Mouse (Mus musculus): ENCODE results near the gene Dlk2.

Gene Dlk2

DNA sequence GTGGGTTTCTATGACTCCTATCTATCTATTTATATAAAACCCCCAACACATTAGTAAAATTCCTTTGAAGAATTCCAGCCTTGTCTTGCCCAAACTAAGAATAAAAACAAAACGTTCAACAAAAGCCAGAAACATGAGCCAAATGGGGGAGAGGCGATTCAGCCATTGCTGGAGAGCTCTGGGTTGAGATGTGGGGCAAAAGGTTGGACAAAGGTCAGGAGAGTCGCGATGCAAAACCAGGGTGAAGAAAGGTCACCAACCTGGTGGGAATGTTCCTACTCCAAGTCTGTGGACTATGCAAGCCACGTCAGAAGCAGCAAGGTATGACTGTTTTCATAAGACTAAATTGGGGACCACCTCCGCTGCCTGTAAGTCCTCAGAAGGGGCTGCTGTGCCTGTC lies 23.3 kb downstream of the Dlk2 start:
- no peak for DNase-seq (ENCODE audit: low read depth, low spot score)

DNA sequence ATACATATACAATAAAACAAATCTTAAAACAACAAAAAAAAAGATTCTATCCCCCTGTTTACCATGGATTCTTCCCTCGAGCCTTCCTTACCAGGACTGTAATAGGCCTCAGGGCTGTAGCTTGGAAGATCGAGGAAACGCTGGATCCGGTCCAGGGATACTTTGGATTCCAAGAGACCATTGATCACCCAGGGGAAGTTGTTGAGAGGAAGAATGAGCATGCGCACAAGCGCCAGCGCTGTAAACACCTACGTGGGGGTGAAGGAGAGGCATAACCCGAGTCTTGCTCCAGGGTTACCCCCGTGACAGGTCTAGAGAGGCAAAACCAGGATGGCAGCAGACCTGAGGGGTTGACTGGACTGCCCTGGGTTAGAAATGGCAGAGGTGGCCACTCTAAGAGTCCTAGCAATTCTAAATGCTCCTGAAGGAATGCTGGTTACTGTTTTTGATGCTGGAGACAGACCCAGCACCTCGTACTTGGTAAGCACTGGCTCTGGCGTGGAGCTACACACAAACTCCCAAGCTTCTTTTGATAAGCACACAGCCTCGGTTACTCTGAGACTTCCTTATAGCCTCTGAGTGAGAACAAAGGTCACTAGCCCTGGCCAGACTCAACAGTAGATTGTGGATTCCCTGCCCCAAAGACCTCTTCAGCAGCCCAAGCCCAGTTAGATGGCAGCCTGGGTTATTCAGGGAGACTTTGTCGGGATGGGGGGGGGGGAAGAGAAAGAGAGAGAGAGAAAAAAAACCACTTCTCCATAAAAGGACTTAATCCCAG lies 25.0 kb downstream of the Dlk2 start:
- no peak for DNase-seq (ENCODE audit: low read depth, low spot score)

DNA sequence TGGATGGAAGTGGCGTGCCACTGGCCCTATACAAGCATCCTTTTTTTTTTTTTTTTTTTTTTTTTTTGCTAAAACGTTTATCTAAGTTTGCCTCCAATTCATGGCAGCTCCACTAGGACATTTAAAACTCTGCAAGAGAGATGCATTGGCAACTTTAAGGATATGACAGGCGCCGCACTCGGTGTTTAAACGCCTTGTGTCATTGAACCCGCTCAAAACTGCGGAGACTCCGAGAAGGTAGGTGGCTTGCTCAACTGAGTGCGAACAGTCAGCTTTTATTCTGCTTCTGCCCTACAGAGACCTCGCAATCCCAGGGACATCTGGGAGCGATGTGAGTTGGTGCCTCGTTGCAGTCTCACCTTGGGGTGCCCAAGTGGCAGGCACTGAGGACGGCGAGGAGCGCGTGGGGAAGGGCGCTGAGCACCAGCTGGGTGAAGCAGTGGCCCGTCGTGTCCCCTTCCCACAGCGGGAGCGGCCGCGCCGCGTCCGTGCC lies 30.2 kb downstream of the Dlk2 start:
- DNase-seq (ENCODE audit: low read depth, low spot score), result no peak

DNA sequence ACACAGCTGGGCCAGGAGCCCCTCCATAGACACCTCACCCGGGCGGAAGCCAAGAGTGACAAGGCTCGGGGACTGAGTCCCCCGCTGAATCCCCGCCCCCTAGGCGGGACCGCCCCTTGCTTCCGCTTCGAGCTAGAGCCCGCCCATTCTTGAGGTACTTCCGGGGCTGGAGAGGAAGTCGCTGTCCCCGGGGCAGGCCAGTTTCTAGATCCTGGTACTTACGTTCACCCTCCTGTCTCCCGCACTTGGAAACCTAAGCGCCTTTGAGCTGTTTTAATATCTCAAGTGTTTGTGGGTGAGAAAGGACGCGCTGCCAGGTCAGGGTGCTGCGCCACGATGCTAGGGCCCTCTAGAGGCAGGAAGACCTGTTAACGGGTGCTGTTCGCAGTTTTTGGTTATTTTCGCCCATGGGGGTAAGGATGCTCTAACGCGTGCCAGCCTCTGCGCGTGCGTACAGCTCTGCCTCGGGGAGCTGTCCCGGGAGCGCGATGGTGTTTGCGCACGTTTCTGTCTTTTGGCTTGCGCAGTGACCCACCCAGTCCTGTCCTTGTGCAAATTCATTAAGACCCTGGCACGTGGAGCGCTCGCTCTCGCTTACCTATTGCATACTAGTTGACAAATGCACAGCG lies 30.8 kb downstream of the Dlk2 start, which contains the start of gene Abcc10:
TSS of gene Abcc10 (minus strand) at position 447 of the 629 bp plus-strand sequence.
- DNase-seq (ENCODE audit: low read depth, low spot score), result peak; percentile 98

DNA sequence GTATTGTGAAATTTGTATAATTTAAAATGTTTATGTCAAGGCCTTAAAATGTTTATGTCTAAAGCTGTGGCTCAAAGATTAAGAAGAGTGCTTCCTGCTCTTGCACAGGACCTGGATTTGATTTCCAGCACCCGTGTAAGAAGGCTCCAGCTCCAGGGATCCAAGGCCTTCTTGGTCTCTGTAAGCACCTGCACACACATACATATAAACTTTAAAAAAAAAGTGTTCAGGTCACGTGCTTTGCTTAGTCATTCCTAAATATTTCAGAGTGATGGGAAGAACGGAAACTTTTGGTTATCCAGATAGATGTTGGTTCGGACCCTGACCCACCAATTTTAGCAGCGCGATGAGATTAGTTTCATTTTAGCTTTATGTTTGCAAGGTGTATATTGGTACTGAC lies 31.5 kb downstream of the Dlk2 start:
- no peak for DNase-seq (ENCODE audit: low read depth, low spot score)

DNA sequence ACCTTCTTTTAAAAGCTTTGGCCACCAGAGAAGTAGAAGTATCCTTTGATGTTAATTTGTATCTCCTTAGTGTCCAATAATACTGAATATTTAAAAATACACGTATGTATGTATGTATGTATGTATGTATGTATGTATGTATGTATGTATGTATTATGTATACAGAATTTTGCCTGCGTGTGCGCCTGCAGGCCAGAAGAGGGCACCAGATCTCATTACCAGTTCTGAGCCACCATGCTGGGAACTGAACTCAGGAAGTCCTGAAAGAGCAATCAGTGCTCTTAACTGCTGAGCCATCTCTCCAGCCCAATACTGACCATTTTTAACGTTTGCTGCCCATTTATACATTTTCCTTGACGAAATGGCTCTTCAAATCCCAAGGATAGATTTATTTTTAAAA lies 39.3 kb downstream of the Dlk2 start:
- no peak for DNase-seq (ENCODE audit: low read depth, low spot score)

DNA sequence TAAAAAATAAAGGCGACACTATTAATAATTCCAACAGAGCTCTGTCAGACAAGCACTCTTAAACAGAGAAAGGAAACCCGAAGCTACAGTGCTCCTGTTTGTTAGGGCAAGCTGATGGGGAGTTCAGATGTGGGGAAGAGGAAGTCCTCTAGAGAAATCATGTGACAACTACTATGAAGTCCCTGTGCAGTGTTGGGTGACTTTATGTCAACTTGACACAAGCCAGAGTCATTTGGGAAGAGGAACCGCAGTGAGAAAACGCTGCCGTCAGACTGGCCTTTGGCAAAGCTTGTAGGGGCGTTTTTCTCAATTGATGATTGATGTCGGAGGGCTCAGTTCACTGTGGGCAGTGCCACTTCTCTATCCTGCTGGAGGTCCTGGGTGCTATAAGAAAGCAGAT lies 44.0 kb downstream of the Dlk2 start:
- no peak for DNase-seq (ENCODE audit: low read depth, low spot score)

DNA sequence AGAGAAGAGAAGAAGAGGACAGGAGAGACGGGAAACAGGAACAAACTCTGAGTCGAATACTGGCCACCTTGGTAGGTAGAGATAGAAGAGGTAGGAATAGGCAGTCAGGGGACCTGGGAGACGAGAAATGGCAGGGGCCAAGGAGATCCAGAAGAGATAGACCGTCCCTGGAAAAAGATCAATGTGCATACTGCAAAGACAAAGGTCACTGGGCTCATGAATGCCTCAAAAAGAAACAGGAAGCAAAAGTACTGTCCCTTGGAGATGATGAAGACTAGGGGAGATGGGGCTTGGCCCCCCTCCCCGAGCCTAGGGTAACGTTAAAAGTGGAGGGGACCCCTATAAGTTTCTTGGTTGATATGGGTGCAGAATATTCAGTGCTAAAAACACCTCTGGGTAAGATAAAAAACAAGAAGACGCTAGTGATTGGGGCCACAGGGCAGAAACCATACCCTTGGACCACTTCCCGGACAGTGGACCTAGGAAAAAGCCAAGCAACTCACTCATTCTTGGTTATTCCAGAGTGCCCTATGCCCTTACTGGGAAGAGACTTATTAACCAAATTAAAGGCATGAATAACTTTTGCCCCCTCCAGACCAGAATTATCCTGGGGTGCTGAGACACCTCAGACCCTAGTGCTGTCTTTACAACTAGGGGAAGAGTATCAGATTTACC lies 53.9 kb downstream of the Dlk2 start:
- no peak for DNase-seq (ENCODE audit: low read depth, low spot score)

Data from telencephalon, adult 2 months (tissue).